Mouse (Mus musculus) lung, postnatal 0 days (tissue): Measurements from ENCODE around the gene Pdgfb.

Source experiments
- CTCF ChIP-seq: IDR thresholded peaks from 2 replicates; pipeline ENCODE4 v1.5.1; 2016; ENCODE audit warnings: antibody characterized with exemption, mild to moderate bottlenecking
- EP300 ChIP-seq: IDR thresholded peaks from 2 replicates; pipeline ENCODE4 v1.6.1; 2016; ENCODE audit warnings: antibody characterized with exemption, mild to moderate bottlenecking, control low read depth

DNA sequence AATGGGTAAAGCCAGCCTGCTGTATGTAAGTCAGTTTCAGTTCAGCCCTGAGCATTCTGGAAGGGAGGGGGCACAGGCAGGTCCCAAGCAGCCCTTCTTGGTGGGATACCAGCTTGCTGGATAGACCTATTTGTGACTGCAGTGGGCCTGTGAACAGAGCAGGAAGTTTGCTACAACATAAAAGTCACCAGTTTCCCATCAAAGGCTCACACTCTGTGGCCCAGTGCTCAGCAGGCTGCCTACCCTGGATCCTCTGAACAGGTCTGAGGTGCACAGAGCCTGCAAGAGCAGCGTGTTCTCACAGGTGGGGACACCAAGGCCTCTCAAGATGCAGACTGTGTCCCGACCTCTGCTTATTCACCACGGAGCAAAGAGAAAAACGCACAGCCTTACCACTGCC, 5.7 kb upstream of the Pdgfb start:
- TF ChIP-seq CTCF, result no peak
- no peak for TF ChIP-seq EP300
